In genomic region chr13:113353546-113353945, GRCm38 (mm10) we compare ENCODE assay signal across 23 mouse cellular contexts.
"Had no signal": no experiment of that assay in that cellular context is flagged by ENCODE, and none has a peak within 500 bp of the region (broad histone marks: within the 10 kb centered on the region; RNA-seq: fewer than 3 reads in every experiment).

No protein-coding gene starts in this region.

- H3K27ac ChIP-seq: heart, embryonic 10.5 days; hindbrain, embryonic 13.5 days; intestine, embryonic 15.5 days; layer of hippocampus, adult 2 months; left cerebral cortex, adult 2 months; limb, embryonic 10.5 days; limb, embryonic 12.5 days had no signal

- DNase-seq: forebrain, postnatal 0 days; gastrocnemius, postnatal 10 days; gastrocnemius, postnatal 25 days; heart, adult 18-20 months; heart, postnatal 10 days; heart, postnatal 4 days; kidney, adult 18-20 months; kidney, adult 8-10 months; kidney, postnatal 10 days; kidney, postnatal 25 days; kidney, postnatal 4 days; liver had no signal

- ATAC-seq: forebrain, postnatal 0 days; hindbrain, embryonic 16.5 days; inflammation-experienced regulatory T-cells, adult 6 months; intestine, embryonic 15.5 days; intestine, postnatal 0 days had no signal

- H3K4me2 ChIP-seq: heart, embryonic 12.5 days; hindbrain, embryonic 13.5 days; intestine, embryonic 15.5 days; limb, embryonic 12.5 days had no signal

- H3K36me3 ChIP-seq: heart, embryonic 10.5 days; heart, embryonic 12.5 days; hindbrain, embryonic 13.5 days; intestine, embryonic 15.5 days; limb, embryonic 10.5 days had no signal

- H3K9ac ChIP-seq: forebrain, postnatal 0 days; heart, embryonic 12.5 days; hindbrain, embryonic 13.5 days; intestine, embryonic 15.5 days; limb, embryonic 12.5 days had no signal

- H3K9me3 ChIP-seq: heart, embryonic 10.5 days; heart, embryonic 12.5 days; hindbrain, embryonic 13.5 days; intestine, embryonic 15.5 days; limb, embryonic 10.5 days; limb, embryonic 12.5 days had no signal

- H3K4me3 ChIP-seq: heart, embryonic 10.5 days; heart, embryonic 12.5 days; hindbrain, embryonic 13.5 days; intestine, embryonic 15.5 days; layer of hippocampus, adult 2 months; left cerebral cortex, adult 2 months; limb, embryonic 10.5 days; limb, embryonic 12.5 days had no signal

- H3K27me3 ChIP-seq: heart, embryonic 12.5 days; intestine, embryonic 15.5 days; limb, embryonic 12.5 days had no signal
